Mouse (Mus musculus) erythroid progenitor cell, adult 5-6 weeks (primary cell): Measurements from ENCODE around the gene Ttn. TPM values are rescaled to one million over a fixed set of nuclear protein-coding genes. Genes with fewer than 3 reads are reported as not detected.
"Not testable (repeated sequence)": the region's sequence is repeated elsewhere in the genome, so short reads cannot be mapped to it uniquely, and the experiment has no call there.

Source experiments
- ATAC-seq: replicated peaks from 2 replicates; pipeline ENCODE4 v1.8.0; 2016; ENCODE audit warnings: moderate number of reproducible peaks, mild to moderate bottlenecking, moderate TSS enrichment, inconsistent platforms; ENCODE audit not compliant: poor library complexity, low FRiP score, severe bottlenecking
- total RNA-seq, 2 experiments: library from RNA; stranded (forward) in 1 of 2; stranded (reverse) in 1 of 2; fragments of 150-400 nt in 1 of 2; fragments of 186-747, 209-891 nt in 1 of 2; gene quantifications; 2 replicates each; pipeline versions ENCODE4 v1.2.3 to v1.2.4; 2015 to 2017; ENCODE audit warnings: low replicate concordance in 2 of 2

Ttn gene
- total RNA-seq (2015; ENCODE audit: low replicate concordance) (under 0.01 TPM in 1 of 2 replicates, not detected in the other), total RNA-seq (2017; ENCODE audit: low replicate concordance) (under 0.01 TPM in 2 replicates)

GRCm38 (mm10) chr2:76982391-76983145 is at the start of gene Ttn:
Ttn (minus strand) TSS chr2:76982547.
- no peak for ATAC-seq

GRCm38 (mm10) chr2:77020649-77021048 is 38.3 kb upstream of the Ttn start:
- ATAC-seq, result no peak

- no peak for ATAC-seq
These were observed 35.4 kb upstream of the Ttn start for GRCm38 (mm10) chr2:77017735-77018134.

- ATAC-seq, result not testable (repeated sequence)
These were observed 31.1 kb upstream of the Ttn start for GRCm38 (mm10) chr2:77013449-77013848.

- no peak for ATAC-seq
These were observed 29.6 kb upstream of the Ttn start for GRCm38 (mm10) chr2:77011981-77012380.

- ATAC-seq, result no peak
These were observed 24.7 kb upstream of the Ttn start for GRCm38 (mm10) chr2:77007015-77007414.

GRCm38 (mm10) chr2:77003148-77003547 is 20.8 kb upstream of the Ttn start:
- no peak for ATAC-seq

- no peak for ATAC-seq
These were observed 16.0 kb upstream of the Ttn start for GRCm38 (mm10) chr2:76998351-76998750.

- ATAC-seq, result no peak
These were observed 10.3 kb upstream of the Ttn start for GRCm38 (mm10) chr2:76992493-76993201.

GRCm38 (mm10) chr2:76987317-76987716 is 5.0 kb upstream of the Ttn start:
- ATAC-seq, result no peak

- no peak for ATAC-seq
These were observed 2.0 kb upstream of the Ttn start for GRCm38 (mm10) chr2:76984384-76984783.

GRCm38 (mm10) chr2:76983601-76984000 is 1.3 kb upstream of the Ttn start:
- no peak for ATAC-seq

GRCm38 (mm10) chr2:76981717-76982116 is 630 bp downstream of the Ttn start:
- ATAC-seq, result no peak

- no peak for ATAC-seq
These were observed 2.2 kb downstream of the Ttn start for GRCm38 (mm10) chr2:76980146-76980545.

GRCm38 (mm10) chr2:76977650-76978049 is 4.7 kb downstream of the Ttn start:
- no peak for ATAC-seq

GRCm38 (mm10) chr2:76972051-76972450 is 10.3 kb downstream of the Ttn start:
- ATAC-seq, result no peak

- no peak for ATAC-seq
These were observed 11.3 kb downstream of the Ttn start for GRCm38 (mm10) chr2:76971069-76971468.

- no peak for ATAC-seq
These were observed 11.7 kb downstream of the Ttn start for GRCm38 (mm10) chr2:76970669-76971068.

- ATAC-seq, result no peak
These were observed 12.1 kb downstream of the Ttn start for GRCm38 (mm10) chr2:76970204-76970603.

- ATAC-seq, result no peak
These were observed 12.7 kb downstream of the Ttn start for GRCm38 (mm10) chr2:76969637-76970036.

GRCm38 (mm10) chr2:76968919-76969318 is 13.4 kb downstream of the Ttn start:
- no peak for ATAC-seq
